19 mouse cellular contexts compared by ENCODE assay signal in the genomic region with DNA sequence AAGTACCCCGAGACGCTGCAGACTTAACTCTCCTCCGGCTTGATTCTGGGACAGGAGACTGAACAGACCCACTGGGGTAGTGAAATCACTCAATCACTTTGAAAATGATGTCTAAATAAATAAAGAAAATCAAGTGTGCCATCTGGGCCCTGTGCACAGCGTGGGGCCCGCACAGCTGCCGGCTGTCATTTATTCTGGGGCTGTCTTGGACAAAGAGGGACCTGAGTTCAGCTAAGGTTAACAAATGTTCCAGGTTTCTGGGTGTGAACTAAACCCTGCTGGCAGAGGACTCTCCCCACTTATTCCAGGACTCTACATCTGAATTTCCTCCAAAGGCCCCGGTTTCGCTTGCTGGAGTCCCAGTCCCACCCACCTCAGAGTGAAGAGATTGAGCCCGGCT.
DNase-seq lines count a peak whose midpoint lies in the region; ATAC-seq and TF ChIP-seq lines count a peak whose summit lies in the region.
"Had no signal": no experiment of that assay in that cellular context is flagged by ENCODE, and none has a peak within 500 bp of the region (broad histone marks: within the 10 kb centered on the region; RNA-seq: fewer than 3 reads in every experiment).

No protein-coding gene starts in this region.

- no peaks in the 10 kb centered on the region for H3K79me3 ChIP-seq in C2C12 (ENCODE audit: low read depth)

- no peaks in the 10 kb centered on the region for H3K79me2 ChIP-seq in C2C12 (ENCODE audit: control insufficient read depth, insufficient read depth)

- H3K27me3 ChIP-seq in forebrain, embryonic 15.5 days: no peaks in the 10 kb centered on the region
- no peaks in the 10 kb centered on the region for H3K27me3 ChIP-seq in forebrain, embryonic 10.5 days (ENCODE audit: poor library complexity, severe bottlenecking)
- H3K27me3 ChIP-seq in hindbrain, embryonic 11.5 days (ENCODE audit: control insufficient read depth, insufficient read depth, low read length): no peaks in the 10 kb centered on the region
- no peaks in the 10 kb centered on the region for H3K27me3 ChIP-seq in hindbrain, embryonic 12.5 days
- peaks cover 3% of the 10 kb centered on the region for H3K27me3 ChIP-seq in C2C12 (ENCODE audit: control insufficient read depth, insufficient read depth, insufficient read length)
- H3K27me3 ChIP-seq: CH12.LX; megakaryocyte, embryonic 14.5 days; midbrain, embryonic 15.5 days had no signal

- H3K4me1 ChIP-seq in forebrain, embryonic 15.5 days: peaks cover 14% of the 10 kb centered on the region
- H3K4me1 ChIP-seq in forebrain, embryonic 10.5 days: no peaks in the 10 kb centered on the region
- no peaks in the 10 kb centered on the region for H3K4me1 ChIP-seq in hindbrain, embryonic 11.5 days (replicated peaks; ENCODE audit: control insufficient read depth, insufficient read depth, low read length)
- peaks cover 8% of the 10 kb centered on the region; the same call in 1 of the 2 replicates for H3K4me1 ChIP-seq in hindbrain, embryonic 12.5 days
- H3K4me1 ChIP-seq: megakaryocyte, embryonic 14.5 days; midbrain, embryonic 15.5 days had no signal

- peak; percentile 16; the same call in 1 of the 2 replicates for ATAC-seq in forebrain, embryonic 15.5 days (replicated peaks)
- peak; percentile 61 for ATAC-seq in hindbrain, embryonic 11.5 days (ENCODE audit: low FRiP score)
- no peak for ATAC-seq in hindbrain, embryonic 12.5 days (ENCODE audit: low FRiP score)
- ATAC-seq: hindbrain, postnatal 0 days; midbrain, embryonic 15.5 days had no signal

- no peak overlapping the region for H3K4me3 ChIP-seq in forebrain, embryonic 15.5 days
- H3K4me3 ChIP-seq in forebrain, embryonic 10.5 days: no peak overlapping the region
- H3K4me3 ChIP-seq in hindbrain, embryonic 11.5 days (ENCODE audit: low read depth, low read length): no peak overlapping the region
- no peak overlapping the region for H3K4me3 ChIP-seq in hindbrain, embryonic 12.5 days
- H3K4me3 ChIP-seq in C2C12 (ENCODE audit: insufficient read depth, poor library complexity, severe bottlenecking): no peak overlapping the region
- H3K4me3 ChIP-seq: megakaryocyte, embryonic 14.5 days; midbrain, embryonic 15.5 days had no signal

- 57% methylated on average over 9 of the region's 9 CpGs for WGBS in forebrain, embryonic 15.5 days
- 87% methylated on average over 9 of the region's 9 CpGs for WGBS in forebrain, embryonic 10.5 days
- WGBS in hindbrain, embryonic 11.5 days: 58% methylated on average over 9 of the region's 9 CpGs
- WGBS in hindbrain, embryonic 12.5 days: 48% methylated on average over 9 of the region's 9 CpGs

- H3K36me3 ChIP-seq in forebrain, embryonic 15.5 days: no peaks in the 10 kb centered on the region
- no peaks in the 10 kb centered on the region for H3K36me3 ChIP-seq in forebrain, embryonic 10.5 days (replicated peaks)
- H3K36me3 ChIP-seq in hindbrain, embryonic 11.5 days (ENCODE audit: control insufficient read depth, insufficient read depth, low read length): no peaks in the 10 kb centered on the region
- H3K36me3 ChIP-seq in hindbrain, embryonic 12.5 days: no peaks in the 10 kb centered on the region
- H3K36me3 ChIP-seq in C2C12 (ENCODE audit: control insufficient read depth, insufficient read depth): no peaks in the 10 kb centered on the region
- H3K36me3 ChIP-seq: midbrain, embryonic 15.5 days had no signal

- TF ChIP-seq CTCF in C2C12 (IDR thresholded peaks at IDR 0.05; ENCODE audit: control insufficient read depth, insufficient read depth, insufficient read length): no peak

- H3K27ac ChIP-seq in forebrain, embryonic 15.5 days (replicated peaks): no peak overlapping the region
- H3K27ac ChIP-seq in forebrain, embryonic 10.5 days: no peak overlapping the region
- peak overlapping the region; percentile 24; the same call in 1 of the 2 replicates for H3K27ac ChIP-seq in hindbrain, embryonic 11.5 days (ENCODE audit: low read depth, low read length)
- no peak overlapping the region for H3K27ac ChIP-seq in hindbrain, embryonic 12.5 days
- H3K27ac ChIP-seq: hindbrain, postnatal 0 days; midbrain, embryonic 15.5 days had no signal

- DNase-seq in forebrain, embryonic 10.5 days (ENCODE audit: extremely low spot score, low spot score): no peak
- peak; percentile 10 for DNase-seq in hindbrain, embryonic 11.5 days (ENCODE audit: low spot score)
- DNase-seq in lung, postnatal 14 days: peak; percentile 7
- no peak for DNase-seq in embryo, embryonic 10.5 days (ENCODE audit: low spot score)
- DNase-seq in adrenal gland, adult (ENCODE audit: inconsistent age in 2 of 2, low spot score in 1 of 2): no peak
- DNase-seq: cerebellum, adult 2 months; gastrocnemius, postnatal 10 days; kidney, postnatal 4 days; lung, embryonic 14.5 days; right cerebral cortex, adult 18-20 months; thymus, postnatal 14 days had no signal

- H3K9ac ChIP-seq in forebrain, embryonic 15.5 days (replicated peaks): no peak overlapping the region
- no peak overlapping the region for H3K9ac ChIP-seq in hindbrain, embryonic 11.5 days (ENCODE audit: low read depth, low read length)
- no peak overlapping the region for H3K9ac ChIP-seq in hindbrain, embryonic 12.5 days
- H3K9ac ChIP-seq: lung, embryonic 14.5 days; midbrain, embryonic 15.5 days had no signal

- no peak overlapping the region for H3ac ChIP-seq in C2C12 (ENCODE audit: control insufficient read depth, insufficient read length, low read depth)

- H3K4me2 ChIP-seq in forebrain, embryonic 15.5 days (replicated peaks): no peak overlapping the region
- H3K4me2 ChIP-seq in hindbrain, embryonic 11.5 days (replicated peaks; ENCODE audit: low read depth, low read length): no peak overlapping the region
- no peak overlapping the region for H3K4me2 ChIP-seq in hindbrain, embryonic 12.5 days (replicated peaks)
- H3K4me2 ChIP-seq: liver, embryonic 11.5 days; lung, embryonic 14.5 days; midbrain, embryonic 15.5 days had no signal

- H3K9me3 ChIP-seq in forebrain, embryonic 15.5 days: no peaks in the 10 kb centered on the region
- H3K9me3 ChIP-seq in forebrain, embryonic 10.5 days: no peaks in the 10 kb centered on the region
- H3K9me3 ChIP-seq in hindbrain, embryonic 11.5 days (ENCODE audit: control insufficient read depth, low read length): no peaks in the 10 kb centered on the region
- no peaks in the 10 kb centered on the region for H3K9me3 ChIP-seq in hindbrain, embryonic 12.5 days (replicated peaks)
- H3K9me3 ChIP-seq: midbrain, embryonic 15.5 days had no signal

TF ChIP-seq in C2C12, 6 proteins besides CTCF, POLR2A, EP300 and RAD21:
- TF ChIP-seq MAX (IDR thresholded peaks at IDR 0.05) (no peak), USF1 (IDR thresholded peaks at IDR 0.05; ENCODE audit: low read depth) (no peak), CEBPB (IDR thresholded peaks at IDR 0.05; ENCODE audit: low read depth) (no peak), FOSL1 (IDR thresholded peaks at IDR 0.05; ENCODE audit: insufficient read depth, low read length, poor library complexity, severe bottlenecking) (no peak), MYOD1 (IDR thresholded peaks at IDR 0.05; ENCODE audit: control insufficient read depth, insufficient read length, low read depth) (peak; percentile 41), MYOG (IDR thresholded peaks at IDR 0.05; ENCODE audit: control insufficient read depth, extremely low read depth, insufficient read length) (no peak)

Comparison
In these comparisons a context has a peak if more than half of its experiments do, and no peak if none do; other contexts are left out.
1. DNase-seq: peak in hindbrain, embryonic 11.5 days (single experiment) and lung, postnatal 14 days (single experiment); none in forebrain, embryonic 10.5 days (single experiment), embryo, embryonic 10.5 days (single experiment) and adrenal gland, adult (0 of 2).